Mouse (Mus musculus) liver, adult 2 months (tissue): ENCODE results near the gene Babam2. TPM values are rescaled to one million over a fixed set of nuclear protein-coding genes. Genes with fewer than 3 reads are reported as not detected.

Source experiments
- DNase-seq: peaks from one replicate; pipeline ENCODE4 v3.0.0-alpha.2; 2011; ENCODE audit warnings: low read depth, low spot score; ENCODE audit errors: extremely low read depth
- H3K27ac ChIP-seq: fragments of 200-500 bp; replicated peaks from 2 replicates; pipeline ENCODE4 v1.5.1; 2012; ENCODE audit warnings: low read depth, mild to moderate bottlenecking, control low read depth, inconsistent platforms, low read length; ENCODE audit not compliant: insufficient read depth
- H3K27me3 ChIP-seq: fragments of 200-500 bp; 2 replicates; pipeline ENCODE4 v1.6.1; 2012; ENCODE audit warnings: mild to moderate bottlenecking, moderate library complexity, low read length, inconsistent platforms; ENCODE audit not compliant: control insufficient read depth, insufficient read depth
- H3K36me3 ChIP-seq: fragments of 200-500 bp; 2 replicates; pipeline ENCODE4 v1.6.1; 2012; ENCODE audit warnings: low read length, inconsistent platforms; ENCODE audit not compliant: control insufficient read depth, insufficient read depth
- H3K4me1 ChIP-seq: fragments of 200-500 bp; 2 replicates; pipeline ENCODE4 v1.6.1; 2011; ENCODE audit warnings: low read length; ENCODE audit not compliant: control insufficient read depth, insufficient read depth
- H3K4me3 ChIP-seq: fragments of 200-500 bp; 2 replicates; pipeline ENCODE4 v1.5.1; 2011; ENCODE audit warnings: low read depth, mild to moderate bottlenecking, control low read depth, low read length, moderate library complexity; ENCODE audit not compliant: insufficient read depth
- H3K79me2 ChIP-seq: fragments of 200-500 bp; 2 replicates; pipeline ENCODE4 v1.6.1; 2012; ENCODE audit warnings: inconsistent platforms, mild to moderate bottlenecking, low read length, moderate library complexity; ENCODE audit not compliant: control insufficient read depth, insufficient read depth
- H3K9ac ChIP-seq: fragments of 200-500 bp; 2 replicates; pipeline ENCODE4 v1.6.1; 2012; ENCODE audit warnings: low read depth, mild to moderate bottlenecking, control low read depth, inconsistent platforms, low read length
- CTCF ChIP-seq: fragments of 200-500 bp; IDR thresholded peaks from 2 replicates; pipeline ENCODE4 v1.5.1; 2011; ENCODE audit warnings: low read depth, low read length, control low read depth
- POLR2A ChIP-seq: fragments of 200-500 bp; IDR thresholded peaks from 2 replicates; pipeline ENCODE4 v1.6.1; 2011; ENCODE audit warnings: low read length, control low read depth; ENCODE audit not compliant: insufficient read depth; ENCODE audit errors: extremely low read depth
- WGBS: fragments of 180-500 bp; shearing (Covaris S2); methylation state at CpG from one replicate; pipeline ENCODE4 v1.1.7; 2018; 5-methylcytosine and 5-hydroxymethylcytosine counted together
- polyA plus RNA-seq: library from polyadenylated mRNA; depleted of rRNA; stranded (reverse); fragments of >200 nt; gene quantifications from 2 replicates; pipeline ENCODE4 v1.2.3, GENCODE M21; 2012
- total RNA-seq: library from RNA; depleted of rRNA; stranded (reverse); fragments of >200 nt; gene quantifications from 2 replicates; pipeline ENCODE4 v1.2.3, GENCODE M21; 2014

Babam2 gene
- total and polyA plus RNA-seq, 2 experiments = 18.9 to 20.1 TPM

GRCm38 (mm10) chr5:31933296-31933695 lies 235.8 kb downstream of the Babam2 start:
- DNase-seq = no peak
- Histone ChIP-seq H3K27me3 (no peaks in the 10 kb centered on the region), H3K27ac (no peak overlapping the region), H3K36me3 (no peaks in the 10 kb centered on the region), H3K4me1 (no peaks in the 10 kb centered on the region), H3K9ac (no peak overlapping the region), H3K79me2 (no peaks in the 10 kb centered on the region), H3K4me3 (no peak overlapping the region)
- WGBS = 94% methylated on average over 6 of the region's 6 CpGs
- TF ChIP-seq POLR2A (no peak), CTCF (no peak)

GRCm38 (mm10) chr5:31934397-31934796 lies 236.9 kb downstream of the Babam2 start:
- WGBS = 85% methylated on average over 3 of the region's 3 CpGs
- TF ChIP-seq CTCF = no peak
- no peak for TF ChIP-seq POLR2A

GRCm38 (mm10) chr5:31935936-31936335 lies 238.5 kb downstream of the Babam2 start:
- DNase-seq = no peak
- TF ChIP-seq POLR2A (no peak), CTCF (no peak)

More at GRCm38 (mm10) chr5:31934397-31934796, 236.9 kb downstream of the Babam2 start:
- H3K4me1 ChIP-seq = no peaks in the 10 kb centered on the region
- H3K27ac ChIP-seq = no peak overlapping the region
- DNase-seq = no peak
- H3K79me2 ChIP-seq = no peaks in the 10 kb centered on the region
- no peak overlapping the region for H3K9ac ChIP-seq
- H3K36me3 ChIP-seq = no peaks in the 10 kb centered on the region
- H3K4me3 ChIP-seq = no peak overlapping the region
- no peaks in the 10 kb centered on the region for H3K27me3 ChIP-seq

GRCm38 (mm10) chr5:31936523-31936922 lies 239.0 kb downstream of the Babam2 start:
- H3K27ac ChIP-seq = no peak overlapping the region
- no peak for DNase-seq
- H3K27me3 ChIP-seq = no peaks in the 10 kb centered on the region
- no peak for TF ChIP-seq POLR2A
- TF ChIP-seq CTCF = no peak
- no peaks in the 10 kb centered on the region for H3K36me3 ChIP-seq
- H3K9ac ChIP-seq = no peak overlapping the region
- H3K79me2 ChIP-seq = no peaks in the 10 kb centered on the region
- 84% methylated on average over 3 of the region's 3 CpGs for WGBS
- H3K4me1 ChIP-seq = no peaks in the 10 kb centered on the region
- H3K4me3 ChIP-seq = no peak overlapping the region

More at GRCm38 (mm10) chr5:31935936-31936335, 238.5 kb downstream of the Babam2 start:
- Histone ChIP-seq H3K27me3 (no peaks in the 10 kb centered on the region), H3K4me1 (no peaks in the 10 kb centered on the region), H3K36me3 (no peaks in the 10 kb centered on the region), H3K79me2 (no peaks in the 10 kb centered on the region), H3K9ac (no peak overlapping the region), H3K27ac (no peak overlapping the region), H3K4me3 (no peak overlapping the region)
- 97% methylated on average over 3 of the region's 3 CpGs for WGBS

- no peak overlapping the region for H3K27ac ChIP-seq
Measured at GRCm38 (mm10) chr5:31940876-31941275, 243.4 kb downstream of the Babam2 start.

GRCm38 (mm10) chr5:31947185-31947584 lies 249.7 kb downstream of the Babam2 start:
- 77% methylated on average over 4 of the region's 4 CpGs for WGBS
- no peak overlapping the region for H3K4me3 ChIP-seq
- no peaks in the 10 kb centered on the region for H3K79me2 ChIP-seq
- no peak overlapping the region for H3K9ac ChIP-seq
- TF ChIP-seq POLR2A (no peak), CTCF (no peak)
- no peaks in the 10 kb centered on the region for H3K36me3 ChIP-seq
- no peak for DNase-seq
- no peaks in the 10 kb centered on the region for H3K27me3 ChIP-seq
- H3K4me1 ChIP-seq = peaks cover 3% of the 10 kb centered on the region; the same call in 1 of the 2 replicates
- no peak overlapping the region for H3K27ac ChIP-seq

More at GRCm38 (mm10) chr5:31940876-31941275, 243.4 kb downstream of the Babam2 start:
- Histone ChIP-seq H3K27me3 (no peaks in the 10 kb centered on the region), H3K4me1 (no peaks in the 10 kb centered on the region), H3K4me3 (no peak overlapping the region), H3K9ac (no peak overlapping the region), H3K36me3 (no peaks in the 10 kb centered on the region), H3K79me2 (no peaks in the 10 kb centered on the region)
- WGBS = 95% methylated on average over 8 of the region's 8 CpGs
- TF ChIP-seq CTCF = no peak
- TF ChIP-seq POLR2A = no peak
- no peak for DNase-seq
